Mouse (Mus musculus): ENCODE measurements around the gene Cdkl4.

Cdkl4 gene

DNA sequence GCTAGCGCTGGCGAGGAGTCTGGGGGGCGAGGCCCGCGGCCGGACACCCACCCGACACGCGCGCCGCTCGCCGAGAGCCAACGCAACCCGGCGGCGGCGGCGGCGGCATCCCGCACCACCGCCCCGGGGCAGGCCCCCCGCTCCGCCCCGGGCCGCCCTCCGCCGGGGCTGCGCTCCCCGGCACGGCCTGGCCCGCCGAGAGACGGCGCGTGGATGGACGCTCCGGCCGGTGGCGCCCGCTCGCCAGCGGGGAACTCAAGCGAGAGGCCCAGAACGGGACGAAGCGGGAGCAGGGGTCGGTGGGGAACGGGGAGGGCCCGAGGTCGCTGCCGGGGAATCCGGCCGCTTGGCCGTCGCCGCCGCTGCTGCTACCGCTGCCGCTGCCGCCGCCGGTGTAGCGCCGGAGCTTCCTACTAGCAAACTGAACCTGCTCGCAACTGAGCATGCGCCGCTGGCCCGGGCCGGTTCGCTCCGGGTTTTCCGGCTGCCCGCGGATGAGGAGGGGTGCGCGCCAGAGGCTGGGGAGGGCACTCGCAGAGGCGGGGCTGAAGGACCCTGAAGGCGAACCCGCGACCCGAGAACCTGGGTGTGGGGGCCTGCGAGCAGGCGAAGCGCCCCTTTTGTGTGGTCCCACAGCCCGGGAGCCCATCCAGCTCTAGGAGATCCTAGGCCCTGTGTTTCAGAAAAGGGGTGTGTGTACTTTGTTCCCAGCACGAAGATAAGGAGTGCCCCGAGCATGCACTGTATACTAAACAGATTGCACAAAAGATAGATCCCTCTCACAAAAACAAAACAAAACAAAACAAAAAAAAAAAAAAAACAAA, 97.4 kb downstream of the Cdkl4 start, which contains the start of gene Sos1:
Sos1 (minus strand) TSS at position 423 of the 824 bp plus-strand sequence.
- DNase-seq (ENCODE audit: low spot score): peak; percentile 97

DNA sequence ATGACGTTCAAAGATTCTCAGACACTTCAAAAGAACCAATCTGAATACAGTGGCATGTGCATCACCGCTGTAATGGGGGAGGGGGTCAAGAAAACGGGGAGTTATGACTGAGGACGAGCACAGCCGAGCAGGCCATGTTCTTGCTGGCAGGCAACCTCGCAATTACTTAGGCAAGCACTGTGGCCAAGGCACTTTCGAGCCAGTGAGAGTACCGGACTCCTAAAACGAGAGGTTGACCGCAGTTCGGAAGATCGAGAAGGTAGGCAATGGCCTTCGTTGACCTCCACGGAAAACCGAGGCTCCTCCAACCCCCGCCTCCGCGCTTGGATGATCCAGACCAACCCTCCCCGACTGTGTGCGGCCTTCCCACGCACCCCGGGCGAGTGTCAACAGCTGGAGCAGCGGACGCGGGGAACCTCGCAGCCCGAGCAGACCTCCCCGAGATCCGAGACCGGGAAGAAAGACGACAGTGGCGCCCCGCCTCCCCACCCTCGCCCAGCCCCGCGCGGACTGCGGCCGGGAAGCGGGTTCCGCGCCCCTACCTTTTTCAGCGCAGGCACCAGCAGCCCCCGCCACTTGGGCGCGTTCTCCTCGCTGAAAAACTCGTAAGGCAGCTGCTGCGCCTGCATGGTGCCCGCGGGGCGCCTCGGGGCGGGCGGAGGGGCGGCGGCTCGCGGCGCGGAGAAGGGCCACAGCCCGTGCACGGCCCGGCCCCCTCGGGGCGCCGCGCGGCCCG, 98.2 kb downstream of the Cdkl4 start:
- DNase-seq (ENCODE audit: low spot score): peak; percentile 71

GRCm38 (mm10) chr17:80477679-80478078, 99.9 kb downstream of the Cdkl4 start:
- no peak for DNase-seq (ENCODE audit: low spot score)

DNA sequence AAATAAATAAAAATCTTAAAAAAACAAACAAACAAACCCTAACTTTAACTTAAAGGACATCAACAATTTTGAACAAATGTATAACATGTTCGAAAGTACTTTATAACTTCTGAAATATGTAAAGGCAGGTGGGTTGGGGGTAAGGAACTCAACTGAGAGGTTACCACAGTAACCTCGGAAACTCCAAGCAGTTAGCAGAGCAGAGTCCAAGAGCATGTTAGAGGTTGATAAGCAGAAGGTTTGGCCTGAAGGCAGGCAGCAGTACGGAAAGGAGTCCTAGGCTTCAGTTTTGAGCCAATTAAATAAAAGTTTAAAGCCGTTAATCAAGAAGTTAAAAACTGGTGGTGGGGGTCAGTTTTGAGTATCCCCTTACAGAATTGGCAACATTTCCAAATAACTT, 101.1 kb downstream of the Cdkl4 start:
- no peak for DNase-seq (ENCODE audit: low spot score)
